Mouse (Mus musculus) layer of hippocampus, postnatal 14 days (tissue): Measurements from ENCODE around the gene Ptch2. TPM values are rescaled to one million over a fixed set of nuclear protein-coding genes. Genes with fewer than 3 reads are reported as not detected.

Experiments
- DNase-seq, 2 experiments: peaks; one replicate each; pipeline ENCODE4 v3.0.0; 2021 to 2022; ENCODE audit warnings: low spot score in 2 of 2, mixed read lengths in 1 of 2
- microRNA-seq, 2 experiments: library from miRNA; unstranded; fragments of <30 nt; microRNA quantifications; one replicate each; pipeline ENCODE4 v1.2.0; 2021
- total RNA-seq, 2 experiments: library from RNA; stranded (reverse); gene quantifications; 2 replicates each; pipeline ENCODE4 v1.2.3; 2021

The Ptch2 gene
- total RNA-seq, 2 experiments from 2014 or later: 1.9 to 3.6 TPM

DNA sequence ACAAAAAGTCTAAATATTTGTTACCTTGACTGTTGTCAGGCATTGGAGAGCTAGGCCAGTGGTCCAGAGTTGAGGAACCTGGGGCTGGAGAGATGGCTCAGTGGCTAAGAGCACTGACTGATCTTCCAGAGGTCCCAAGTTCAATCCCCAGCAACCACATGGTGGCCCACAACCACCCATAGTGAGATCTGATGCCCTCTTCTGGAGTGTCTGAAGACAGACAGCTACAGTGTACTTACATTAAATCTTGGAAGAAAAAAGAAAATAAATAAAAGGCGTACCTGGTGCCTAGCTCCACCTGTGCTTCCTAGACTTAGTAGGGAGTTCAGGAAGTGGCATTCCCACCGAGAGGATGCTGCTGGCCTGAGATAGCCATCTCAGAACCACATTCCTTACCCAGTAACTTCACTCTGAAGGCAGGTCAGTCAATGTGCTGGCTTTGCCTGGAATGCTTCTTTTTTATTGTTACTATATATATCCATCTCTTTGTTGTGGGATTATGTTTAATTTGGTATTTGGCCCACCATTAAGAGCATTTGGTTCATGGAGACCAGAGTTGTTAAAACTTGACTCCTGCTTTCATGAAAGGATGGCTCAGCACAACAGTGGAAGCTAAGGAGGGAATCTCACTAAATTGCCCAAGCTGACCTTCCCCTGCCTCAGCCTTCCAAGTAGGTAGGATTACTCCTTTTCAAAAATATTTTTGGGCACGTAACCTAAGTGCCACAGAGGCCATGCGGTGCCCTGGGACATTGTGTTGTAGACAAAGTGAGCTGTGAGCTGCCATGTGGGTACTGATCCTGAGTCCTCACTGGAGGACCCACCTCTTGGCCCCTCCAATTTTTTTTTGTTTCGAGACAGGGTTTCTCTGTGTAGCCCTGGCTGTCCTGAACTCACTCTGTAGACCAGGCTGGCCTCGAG is 53.7 kb downstream of the Ptch2 start:
- no peak for DNase-seq

GRCm38 (mm10) chr4:117150212-117150733 is 54.4 kb downstream of the Ptch2 start:
- DNase-seq: no peak

DNA sequence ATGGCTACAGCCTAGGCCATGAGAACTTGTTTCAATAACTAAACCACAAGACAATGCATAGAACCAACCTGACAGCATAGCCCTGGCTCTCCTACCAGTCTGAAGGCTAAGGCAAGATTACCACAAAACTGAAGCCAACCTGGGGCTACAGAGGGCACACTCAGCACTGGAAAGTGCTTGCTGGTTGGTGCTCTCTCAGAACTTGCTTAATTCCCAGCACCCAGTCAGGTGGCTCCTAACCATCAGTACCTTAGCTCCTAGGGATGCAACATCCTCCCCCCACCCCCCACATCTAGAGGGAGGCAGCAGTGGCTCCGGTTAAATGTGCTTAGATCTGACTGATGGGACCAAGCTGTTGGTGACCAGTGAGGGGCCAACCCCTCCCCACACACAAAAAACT is 55.5 kb downstream of the Ptch2 start:
- DNase-seq: no peak

GRCm38 (mm10) chr4:117152714-117153113 is 56.8 kb downstream of the Ptch2 start:
- DNase-seq: no peak

DNA sequence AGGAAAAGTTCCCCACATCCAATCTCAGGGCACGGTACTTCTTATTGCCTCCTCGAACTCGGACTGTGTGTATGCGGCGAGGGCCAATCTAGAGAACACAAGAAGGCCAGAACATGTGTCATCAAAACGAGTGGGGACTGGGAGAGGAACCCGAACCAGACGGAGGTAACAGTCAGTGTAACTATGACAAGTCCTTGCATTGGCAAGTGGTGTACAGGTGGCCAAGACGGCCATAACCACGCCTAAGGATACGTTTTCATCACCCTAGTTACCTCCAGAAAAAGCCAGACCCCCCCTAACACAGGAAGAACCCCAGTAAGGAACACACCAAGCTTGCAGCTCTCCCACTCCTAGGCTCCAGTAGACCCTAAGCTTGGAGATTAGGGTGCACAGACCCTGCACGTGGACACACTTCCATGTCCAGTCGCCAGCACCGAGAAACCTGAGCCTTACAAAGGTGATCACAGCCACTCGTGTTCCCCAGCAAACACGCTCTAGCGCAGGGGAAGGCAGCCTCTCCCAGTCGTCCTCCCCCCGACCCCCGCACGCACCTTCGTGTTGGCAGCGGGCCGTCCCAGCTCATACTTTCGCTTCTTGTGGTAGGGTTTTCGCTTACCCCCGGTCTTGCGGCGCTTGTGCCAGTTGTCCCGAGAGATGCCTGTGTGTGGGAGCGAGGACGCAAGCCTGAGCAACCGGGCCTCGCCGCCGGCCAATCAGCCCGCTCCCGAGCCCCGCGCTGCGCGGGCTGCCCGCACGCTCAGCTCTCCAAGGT is 59.3 kb downstream of the Ptch2 start:
- DNase-seq: no peak

GRCm38 (mm10) chr4:117155792-117156355 is 60.0 kb downstream of the Ptch2 start, which contains the start of gene Rps8:
Gene Rps8, minus strand, starts transcription at chr4:117156243.
- DNase-seq: peak; percentile 85 to 90

- DNase-seq: no peak
These were observed 60.5 kb downstream of the Ptch2 start for GRCm38 (mm10) chr4:117156372-117156771.

GRCm38 (mm10) chr4:117159666-117160065 is 63.8 kb downstream of the Ptch2 start:
- DNase-seq: no peak

- DNase-seq: no peak
These were observed 65.3 kb downstream of the Ptch2 start for GRCm38 (mm10) chr4:117161183-117161582.

Small RNAs within 50 kb of the gene (microRNA-seq; reads per million reads assigned to microRNA genes)
- 0 reads per million in 2 experiments for gene Gm22398

Other genes starting within 250 kb of the Ptch2 start
- gene Zswim5, start 218.7 kb upstream of the Ptch2 start, total RNA-seq: 10 to 100 TPM; 12.2 to 15.8 TPM
- gene Urod, start 101.7 kb upstream of the Ptch2 start, total RNA-seq: 10 to 100 TPM; 49.3 to 60.5 TPM
- gene Hectd3, start 100.8 kb upstream of the Ptch2 start, total RNA-seq: 10 to 100 TPM; 43.4 to 43.5 TPM
- gene Eif2b3, start 76.7 kb upstream of the Ptch2 start, total RNA-seq: 10 to 100 TPM; 22.3 to 23.8 TPM
- 1 to 10 TPM; 9.4 to 9.9 TPM for gene Btbd19, start 29.6 kb downstream of the Ptch2 start, total RNA-seq
- gene Tctex1d4, start 30.7 kb downstream of the Ptch2 start, total RNA-seq: 1 to 10 TPM in 1 of 2 experiments, under 1 TPM in 1; 0.95 to 2.3 TPM
- gene Plk3, start 37.9 kb downstream of the Ptch2 start, total RNA-seq: 10 to 100 TPM; 11.6 to 13.8 TPM
- gene Rps8, start 60.2 kb downstream of the Ptch2 start, total RNA-seq: 100 to 1,000 TPM; 436 to 472 TPM
- 1 to 10 TPM; 1.3 to 1.7 TPM for gene Kif2c, start 86.6 kb downstream of the Ptch2 start, total RNA-seq
- gene Tmem53, start 155.9 kb downstream of the Ptch2 start, total RNA-seq: 1 to 10 TPM; 3.5 to 5.1 TPM
- gene Armh1, start 156.1 kb downstream of the Ptch2 start, total RNA-seq: 1 to 10 TPM; 1.1 to 1.4 TPM